Mouse (Mus musculus) embryonic facial prominence, embryonic 10.5 days (tissue): Measurements from ENCODE around the gene Cep250. TPM values are rescaled to one million over a fixed set of nuclear protein-coding genes. Genes with fewer than 3 reads are reported as not detected.

Experiments
- DNase-seq: peaks from one replicate; pipeline ENCODE4 v3.0.0-alpha.2; 2017; ENCODE audit warnings: low spot score
- H3K27ac ChIP-seq: fragments of 300-500 bp; sonication (generic); replicated peaks from 2 replicates; pipeline ENCODE4 v1.5.1; 2016; ENCODE audit warnings: mild to moderate bottlenecking
- H3K27me3 ChIP-seq: fragments of 300-500 bp; sonication (generic); replicated peaks from 2 replicates; pipeline ENCODE4 v1.6.1; 2016; ENCODE audit warnings: low read depth, mild to moderate bottlenecking; ENCODE audit not compliant: poor library complexity, severe bottlenecking
- H3K36me3 ChIP-seq: fragments of 300-500 bp; sonication (generic); replicated peaks from 2 replicates; pipeline ENCODE4 v1.6.1; 2016; ENCODE audit warnings: mild to moderate bottlenecking, moderate library complexity
- H3K4me1 ChIP-seq: fragments of 300-500 bp; sonication (generic); 2 replicates; pipeline ENCODE4 v1.6.1; 2016
- H3K4me3 ChIP-seq: fragments of 300-500 bp; sonication (generic); 2 replicates; pipeline ENCODE4 v1.5.1; 2016; ENCODE audit warnings: mild to moderate bottlenecking, moderate library complexity
- H3K9me3 ChIP-seq: fragments of 300-500 bp; sonication (generic); 2 replicates; pipeline ENCODE4 v1.6.1; 2016; ENCODE audit warnings: mild to moderate bottlenecking
- WGBS: fragments of 180-500 bp; shearing (Covaris S2); methylation state at CpG from one replicate; pipeline ENCODE4 v1.1.7; 2016; 5-methylcytosine and 5-hydroxymethylcytosine counted together
- polyA plus RNA-seq: library from polyadenylated mRNA; unstranded; fragments of >200 nt; fragmentation: Nextera tagmentation; extraction: Ambion mirVana; gene quantifications from 2 replicates; pipeline ENCODE4 v1.2.1, GENCODE M21; 2016

The Cep250 gene
- polyA plus RNA-seq, 1 experiment from 2014 or later: 31.4 TPM

DNA sequence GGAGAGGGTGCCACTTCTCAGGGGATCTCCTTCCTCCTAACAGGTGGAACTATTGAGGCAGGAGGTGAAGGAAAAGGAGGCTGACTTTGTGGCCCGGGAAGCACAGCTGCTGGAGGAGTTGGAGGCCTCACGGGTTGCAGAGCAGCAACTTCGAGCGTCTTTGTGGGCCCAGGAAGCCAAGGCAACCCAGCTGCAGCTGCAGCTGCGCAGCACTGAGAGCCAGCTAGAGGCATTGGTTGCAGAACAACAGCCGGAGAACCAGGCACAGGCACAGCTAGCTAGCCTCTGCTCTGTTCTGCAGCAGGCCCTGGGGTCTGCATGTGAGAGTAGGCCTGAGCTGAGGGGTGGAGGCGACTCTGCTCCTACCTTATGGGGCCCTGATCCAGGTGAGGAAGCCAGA is 29.5 kb downstream of the Cep250 start:
- DNase-seq: no peak
- WGBS: 89% methylated on average over 7 of the region's 7 CpGs
- peaks cover 100% of the 10 kb centered on the region for H3K36me3 ChIP-seq
- no peak overlapping the region for H3K4me3 ChIP-seq
- H3K27me3 ChIP-seq: no peaks in the 10 kb centered on the region
- H3K4me1 ChIP-seq: no peaks in the 10 kb centered on the region
- H3K27ac ChIP-seq: no peak overlapping the region
- no peaks in the 10 kb centered on the region for H3K9me3 ChIP-seq

- no peaks in the 10 kb centered on the region for H3K4me1 ChIP-seq
- no peak for DNase-seq
- H3K27me3 ChIP-seq: no peaks in the 10 kb centered on the region
- no peaks in the 10 kb centered on the region for H3K9me3 ChIP-seq
- no peak overlapping the region for H3K4me3 ChIP-seq
- WGBS: 94% methylated on average over 6 of the region's 6 CpGs
- no peak overlapping the region for H3K27ac ChIP-seq
- peaks cover 100% of the 10 kb centered on the region for H3K36me3 ChIP-seq
Observed at GRCm38 (mm10) chr2:155987131-155987530, 30.9 kb downstream of the Cep250 start.

DNA sequence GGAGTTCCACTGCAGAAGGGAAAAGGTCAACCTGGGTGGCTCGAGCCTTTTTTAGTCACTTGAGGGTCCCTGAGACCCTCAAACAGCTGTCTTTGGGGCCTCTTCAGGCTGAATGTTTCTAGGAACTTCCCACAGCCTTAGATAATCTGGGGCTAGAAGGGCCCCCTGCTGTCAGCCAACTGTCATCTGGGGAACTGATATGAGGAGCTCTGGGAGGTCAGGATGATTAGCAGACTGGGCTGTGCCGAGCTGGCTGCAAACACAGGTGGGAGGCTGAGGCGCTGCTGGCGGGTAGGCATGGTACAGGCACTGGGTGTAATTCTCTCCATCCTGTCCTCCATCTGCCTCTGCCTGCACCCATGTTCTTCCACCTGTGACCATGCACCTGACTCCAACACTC is 32.8 kb downstream of the Cep250 start:
- DNase-seq: no peak
- Histone ChIP-seq H3K9me3 (no peaks in the 10 kb centered on the region), H3K36me3 (peaks cover 100% of the 10 kb centered on the region), H3K4me1 (no peaks in the 10 kb centered on the region), H3K27me3 (no peaks in the 10 kb centered on the region), H3K4me3 (no peak overlapping the region), H3K27ac (no peak overlapping the region)
- 80% methylated on average over 4 of the region's 4 CpGs for WGBS

DNA sequence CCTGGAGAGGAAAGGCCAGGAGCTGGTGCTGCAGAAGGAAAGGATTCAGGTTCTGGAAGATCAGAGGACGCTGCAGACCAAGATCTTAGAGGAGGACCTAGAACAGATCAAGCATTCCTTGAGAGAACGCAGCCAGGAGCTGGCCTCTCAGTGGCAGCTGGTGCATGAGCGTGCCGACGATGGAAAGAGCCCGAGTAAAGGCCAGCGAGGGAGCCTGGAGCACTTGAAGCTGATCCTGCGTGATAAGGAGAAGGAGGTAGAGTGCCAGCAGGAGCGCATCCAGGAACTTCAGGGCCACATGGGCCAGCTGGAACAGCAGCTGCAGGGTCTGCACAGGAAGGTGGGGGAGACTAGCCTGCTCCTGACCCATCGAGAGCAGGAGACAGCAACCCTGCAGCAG is 34.9 kb downstream of the Cep250 start:
- Histone ChIP-seq H3K4me3 (no peak overlapping the region), H3K4me1 (no peaks in the 10 kb centered on the region), H3K9me3 (no peaks in the 10 kb centered on the region), H3K27me3 (no peaks in the 10 kb centered on the region), H3K27ac (no peak overlapping the region), H3K36me3 (peaks cover 100% of the 10 kb centered on the region)
- 96% methylated on average over 10 of the region's 10 CpGs for WGBS
- DNase-seq: no peak

DNA sequence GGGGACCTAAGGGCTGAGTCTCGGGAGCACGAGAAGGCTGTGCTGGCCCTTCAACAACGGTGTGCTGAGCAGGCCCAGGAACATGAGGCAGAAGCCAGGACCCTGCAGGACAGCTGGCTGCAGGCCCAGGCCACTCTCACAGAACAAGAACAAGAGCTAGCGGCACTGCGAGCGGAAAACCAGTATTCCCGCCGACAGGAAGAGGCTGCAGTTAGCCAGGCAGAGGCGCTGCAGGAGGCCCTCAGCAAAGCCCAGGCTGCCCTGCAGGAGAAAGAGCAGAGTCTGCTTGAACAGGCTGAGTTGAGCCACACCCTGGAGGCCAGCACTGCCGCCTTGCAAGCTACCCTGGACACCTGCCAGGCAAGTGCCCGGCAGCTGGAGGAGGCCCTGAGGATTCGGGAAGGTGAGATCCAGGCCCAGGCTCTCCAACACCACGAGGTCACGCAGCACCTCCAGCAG is 35.6 kb downstream of the Cep250 start:
- no peak overlapping the region for H3K27ac ChIP-seq

DNA sequence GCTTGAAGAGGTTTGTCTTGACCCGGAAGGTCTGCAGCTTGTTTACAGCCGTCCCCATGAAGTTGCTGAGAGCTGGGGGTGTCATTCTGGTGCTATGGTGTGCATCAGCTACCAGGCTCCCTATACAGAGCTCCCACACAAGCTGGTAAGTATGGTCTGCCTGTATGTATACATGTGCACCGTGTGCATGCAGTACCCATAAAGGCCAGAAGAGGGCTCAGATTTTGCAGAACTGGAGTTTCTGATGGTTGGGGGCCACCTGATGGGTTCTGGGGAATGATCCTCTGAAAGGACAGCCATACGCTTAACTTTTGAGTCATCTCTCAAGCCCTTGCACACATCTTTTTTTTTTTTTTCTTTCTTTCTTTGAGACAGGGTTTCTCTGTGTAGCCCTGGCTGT is 49.1 kb downstream of the Cep250 start:
- WGBS: 88% methylated on average over 4 of the region's 4 CpGs
- Histone ChIP-seq H3K36me3 (peaks cover 24% of the 10 kb centered on the region), H3K27ac (no peak overlapping the region), H3K4me1 (peaks cover 14% of the 10 kb centered on the region), H3K27me3 (no peaks in the 10 kb centered on the region), H3K4me3 (no peak overlapping the region), H3K9me3 (peaks cover 5% of the 10 kb centered on the region; the same call in 1 of the 2 replicates)
- DNase-seq: peak; percentile 40

More for the DNA sequence above, 35.6 kb downstream of the Cep250 start:
- DNase-seq: no peak
- no peaks in the 10 kb centered on the region for H3K4me1 ChIP-seq
- H3K4me3 ChIP-seq: no peak overlapping the region
- H3K36me3 ChIP-seq: peaks cover 100% of the 10 kb centered on the region
- H3K27me3 ChIP-seq: no peaks in the 10 kb centered on the region
- H3K9me3 ChIP-seq: no peaks in the 10 kb centered on the region
- 91% methylated on average over 14 of the region's 14 CpGs for WGBS

DNA sequence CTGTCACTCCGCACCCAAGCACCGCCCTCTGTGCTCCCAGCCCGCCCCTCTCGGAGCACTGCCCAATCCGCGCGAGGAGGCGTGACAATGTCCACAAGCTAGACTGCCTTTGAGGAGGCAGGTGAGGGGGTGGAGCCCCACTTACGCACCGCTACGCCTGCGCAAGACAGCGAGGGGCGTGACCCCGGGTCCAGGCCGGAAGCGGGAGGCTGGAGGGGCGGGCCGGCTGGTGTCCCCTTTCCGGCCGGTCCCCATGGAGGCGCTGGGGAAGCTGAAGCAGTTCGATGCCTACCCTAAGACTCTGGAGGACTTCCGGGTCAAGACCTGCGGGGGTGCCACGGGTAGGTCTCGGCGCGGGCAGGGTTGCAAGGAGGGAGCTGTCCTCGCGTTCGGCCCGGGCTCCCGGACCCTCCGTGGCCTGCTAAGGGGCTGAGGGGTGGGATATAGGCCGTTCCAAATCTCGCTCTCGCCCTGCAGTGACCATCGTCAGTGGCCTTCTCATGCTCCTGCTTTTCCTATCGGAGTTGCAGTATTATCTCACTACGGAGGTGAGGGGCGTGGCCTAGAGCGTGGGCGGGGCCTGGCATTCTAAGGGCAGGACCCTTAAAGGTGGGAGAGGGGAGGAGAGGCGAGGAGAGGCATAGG is 51.8 kb downstream of the Cep250 start, which contains the start of the genes 6430550D23Rik and Ergic3:
TSS of gene 6430550D23Rik (minus strand) at position 90 of the 645 bp plus-strand sequence.
TSS of gene Ergic3 (plus strand) at position 158 of the 645 bp plus-strand sequence.
- Histone ChIP-seq H3K9me3 (peaks cover 5% of the 10 kb centered on the region; the same call in 1 of the 2 replicates), H3K27ac (peak within 1 kb of the TSS; percentile 90), H3K4me1 (peaks cover 14% of the 10 kb centered on the region), H3K4me3 (peak within 1 kb of the TSS; percentile 82), H3K36me3 (peaks cover 42% of the 10 kb centered on the region), H3K27me3 (no peaks in the 10 kb centered on the region)
- DNase-seq: peak; percentile 99
- under 1% methylated on average over 45 of the region's 45 CpGs for WGBS

- WGBS: 92% methylated on average over 3 of the region's 3 CpGs
- H3K36me3 ChIP-seq: peaks cover 69% of the 10 kb centered on the region
Observed at GRCm38 (mm10) chr2:156018106-156018505, 61.8 kb downstream of the Cep250 start.

GRCm38 (mm10) chr2:156021219-156021618 is 65.0 kb downstream of the Cep250 start:
- Histone ChIP-seq H3K4me3 (no peak overlapping the region), H3K27me3 (no peaks in the 10 kb centered on the region), H3K36me3 (peaks cover 38% of the 10 kb centered on the region), H3K27ac (no peak overlapping the region), H3K9me3 (no peaks in the 10 kb centered on the region), H3K4me1 (no peaks in the 10 kb centered on the region)
- WGBS: 89% methylated on average over 8 of the region's 8 CpGs
- DNase-seq: no peak

More at GRCm38 (mm10) chr2:156018106-156018505, 61.8 kb downstream of the Cep250 start:
- no peaks in the 10 kb centered on the region for H3K4me1 ChIP-seq
- H3K9me3 ChIP-seq: no peaks in the 10 kb centered on the region
- no peaks in the 10 kb centered on the region for H3K27me3 ChIP-seq
- no peak for DNase-seq
- no peak overlapping the region for H3K27ac ChIP-seq
- no peak overlapping the region for H3K4me3 ChIP-seq

DNA sequence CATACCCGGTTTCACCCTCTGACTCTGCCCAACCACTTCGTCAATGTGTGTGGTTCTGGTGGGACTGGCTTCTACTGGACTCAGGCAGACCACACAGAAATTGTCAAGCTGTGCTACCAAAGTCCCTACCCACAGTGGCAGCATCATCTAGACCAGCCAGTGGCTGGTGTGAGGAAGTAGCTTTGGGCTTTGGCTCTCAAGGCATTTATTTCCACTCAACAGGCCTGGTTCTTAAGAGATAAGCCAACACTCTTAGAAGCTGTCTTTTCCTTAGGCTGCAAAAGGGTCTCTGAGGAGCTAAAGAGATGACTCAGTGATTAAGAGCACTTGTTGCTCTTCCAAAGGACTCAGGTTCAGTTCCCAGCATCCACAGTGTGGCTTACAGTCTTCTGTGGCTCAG is 65.5 kb downstream of the Cep250 start:
- WGBS: 85% methylated on average over 2 of the region's 2 CpGs
- H3K27ac ChIP-seq: no peak overlapping the region
- no peaks in the 10 kb centered on the region for H3K4me1 ChIP-seq
- no peak overlapping the region for H3K4me3 ChIP-seq
- DNase-seq: no peak
- no peaks in the 10 kb centered on the region for H3K9me3 ChIP-seq
- H3K27me3 ChIP-seq: no peaks in the 10 kb centered on the region
- H3K36me3 ChIP-seq: peaks cover 33% of the 10 kb centered on the region

DNA sequence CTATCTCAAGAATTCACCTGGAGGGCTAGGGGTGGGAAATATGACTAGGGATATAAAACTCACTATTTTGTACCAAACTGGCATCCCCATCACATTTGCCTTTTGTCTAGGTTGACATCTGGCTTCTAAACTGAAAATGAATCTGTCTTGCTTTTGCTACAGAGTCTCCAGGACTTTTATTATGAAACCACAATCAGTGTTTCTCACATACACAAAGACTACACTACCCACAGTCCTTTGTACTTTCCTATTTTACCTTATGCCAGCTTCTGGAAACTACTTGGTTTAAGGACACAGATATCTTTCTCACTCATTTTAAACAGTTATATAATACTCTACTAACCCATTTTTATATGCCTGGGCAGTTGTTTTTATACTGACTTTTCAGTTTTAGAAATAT is 69.2 kb downstream of the Cep250 start:
- no peak overlapping the region for H3K27ac ChIP-seq
- H3K36me3 ChIP-seq: no peaks in the 10 kb centered on the region
- DNase-seq: no peak
- H3K4me1 ChIP-seq: no peaks in the 10 kb centered on the region
- no peaks in the 10 kb centered on the region for H3K9me3 ChIP-seq
- no peaks in the 10 kb centered on the region for H3K27me3 ChIP-seq
- no peak overlapping the region for H3K4me3 ChIP-seq

- Histone ChIP-seq H3K27ac (no peak overlapping the region), H3K36me3 (no peaks in the 10 kb centered on the region), H3K4me3 (no peak overlapping the region), H3K9me3 (no peaks in the 10 kb centered on the region), H3K4me1 (no peaks in the 10 kb centered on the region), H3K27me3 (0 out of 2 replicates have a peak, but pooled peaks cover 5% of the 10 kb centered on the region)
- DNase-seq: no peak
- 88% methylated on average over 3 of the region's 3 CpGs for WGBS
Observed at GRCm38 (mm10) chr2:156039390-156039789, 83.1 kb downstream of the Cep250 start.

DNA sequence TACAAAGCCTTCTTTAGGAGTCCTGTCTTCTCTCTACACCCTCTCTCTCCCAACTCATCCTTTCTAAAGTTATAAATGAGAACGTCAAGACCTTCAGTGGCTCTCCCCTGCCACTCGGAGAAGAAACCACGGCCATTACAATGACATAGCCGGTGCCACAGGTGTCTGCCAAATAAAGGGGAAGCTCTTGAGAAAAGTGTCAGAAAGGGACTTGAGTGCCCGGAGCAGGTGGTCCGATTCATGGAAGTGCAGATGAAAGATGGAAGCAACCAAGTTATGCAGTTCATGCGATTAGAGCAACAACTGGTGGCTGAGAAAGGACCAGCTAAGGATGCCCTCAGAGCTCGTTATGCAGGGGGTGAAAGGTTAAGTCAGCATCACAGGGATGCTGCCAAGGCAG is 86.6 kb downstream of the Cep250 start:
- H3K36me3 ChIP-seq: no peaks in the 10 kb centered on the region
- no peak for DNase-seq
- 84% methylated on average over 8 of the region's 8 CpGs for WGBS
- H3K4me1 ChIP-seq: peaks cover 3% of the 10 kb centered on the region
- no peak overlapping the region for H3K4me3 ChIP-seq
- no peaks in the 10 kb centered on the region for H3K9me3 ChIP-seq
- H3K27me3 ChIP-seq: peaks cover 24% of the 10 kb centered on the region
- H3K27ac ChIP-seq: no peak overlapping the region
